8 mouse cellular contexts compared by ENCODE assay signal in the genomic region with DNA sequence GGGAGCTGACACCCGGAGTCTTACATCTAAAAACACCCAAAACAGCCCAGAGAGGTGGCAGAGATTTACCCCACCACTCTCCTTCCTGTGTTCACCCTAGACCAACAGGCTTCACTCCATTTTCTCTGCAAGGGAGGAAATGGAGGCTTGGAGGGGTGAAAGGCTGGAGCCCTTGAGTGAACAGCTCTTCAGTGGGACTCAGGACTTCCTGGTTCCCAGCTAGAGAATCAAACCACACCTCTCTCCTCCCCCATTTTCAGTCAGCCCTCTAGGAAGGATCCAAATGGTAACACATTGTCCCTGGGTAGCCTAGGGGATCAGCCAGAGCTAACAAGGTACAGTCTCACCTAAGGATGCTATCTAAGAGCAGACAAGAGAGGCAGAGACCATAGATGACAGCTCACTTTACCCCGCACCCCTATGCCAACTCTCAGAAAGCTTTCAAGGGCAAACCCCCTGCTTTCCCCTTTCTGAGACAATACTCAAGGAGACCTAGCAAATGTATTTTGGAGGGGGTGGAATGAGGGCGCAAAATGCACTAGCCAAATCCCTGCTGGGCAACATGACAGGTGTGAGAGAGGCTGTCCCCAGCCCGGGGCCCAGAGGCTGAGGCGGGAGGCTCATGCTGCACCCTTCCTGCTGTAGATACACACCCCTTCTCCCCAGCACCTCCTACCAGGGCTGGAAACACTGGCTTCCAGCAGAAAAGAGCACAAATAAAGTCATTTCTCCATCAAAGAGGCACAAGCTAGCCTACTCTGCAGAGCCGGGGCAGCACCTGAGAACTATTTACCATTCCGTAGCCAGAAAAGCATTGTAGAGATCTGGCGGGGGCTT. TPM values are rescaled to one million over a fixed set of nuclear protein-coding genes. Genes with fewer than 3 reads are reported as not detected.
DNase-seq lines count a peak whose midpoint lies in the region; ATAC-seq and TF ChIP-seq lines count a peak whose summit lies in the region.

No protein-coding gene starts in this region.

- H3K4me3 ChIP-seq in kidney, adult 2 months (ENCODE audit: insufficient read depth, low read depth, low read length): peak overlapping the region; percentile 91
- peak overlapping the region; percentile 89 for H3K4me3 ChIP-seq in heart, embryonic 16.5 days (ENCODE audit: low read length)
- peak overlapping the region; percentile 87 for H3K4me3 ChIP-seq in liver, postnatal 0 days (ENCODE audit: low read depth, low read length)

- no peaks in the 10 kb centered on the region for H3K9me3 ChIP-seq in heart, embryonic 16.5 days (replicated peaks; ENCODE audit: control insufficient read depth, low read length)
- H3K9me3 ChIP-seq in liver, postnatal 0 days (ENCODE audit: low read length): no peaks in the 10 kb centered on the region

- 6% methylated on average over 8 of the region's 8 CpGs for WGBS in kidney, adult 2 months
- WGBS in heart, embryonic 16.5 days: 8% methylated on average over 8 of the region's 8 CpGs
- 9% methylated on average over 8 of the region's 8 CpGs for WGBS in liver, postnatal 0 days (ENCODE audit: insufficient replicate concordance)

- no peak for TF ChIP-seq POLR2A in kidney, adult 2 months (IDR thresholded peaks at IDR 0.05; ENCODE audit: low read depth, low read length)

- peak; percentile 19 for DNase-seq in kidney, adult 2 months
- DNase-seq in kidney, postnatal 10 days: no peak
- peak; percentile 19 for DNase-seq in NIH3T3 (ENCODE audit: low read depth)
- DNase-seq in liver, postnatal 0 days: peak; percentile 39
- DNase-seq in spleen, postnatal 10 days (ENCODE audit: low spot score in 2 of 2): peak; percentile 37 to 50
- no peak for DNase-seq in gastrocnemius, adult 8-10 months (ENCODE audit: low spot score in 2 of 2)
- DNase-seq in left cerebral cortex, postnatal 25 days (ENCODE audit: low spot score in 2 of 2): no peak

- peaks cover 3% of the 10 kb centered on the region; the same call in 1 of the 2 replicates for H3K36me3 ChIP-seq in kidney, adult 2 months (ENCODE audit: control insufficient read depth, insufficient read depth, low read length)
- peaks cover 19% of the 10 kb centered on the region for H3K36me3 ChIP-seq in heart, embryonic 16.5 days (ENCODE audit: control insufficient read depth, insufficient read depth)
- H3K36me3 ChIP-seq in liver, postnatal 0 days (replicated peaks; ENCODE audit: insufficient read depth, low read length): peaks cover 26% of the 10 kb centered on the region

- H3K27me3 ChIP-seq in kidney, adult 2 months (replicated peaks; ENCODE audit: control insufficient read depth, insufficient read depth, low read length): no peaks in the 10 kb centered on the region
- H3K27me3 ChIP-seq in heart, embryonic 16.5 days (ENCODE audit: control insufficient read depth, insufficient read depth, low read length): no peaks in the 10 kb centered on the region
- no peaks in the 10 kb centered on the region for H3K27me3 ChIP-seq in liver, postnatal 0 days (ENCODE audit: insufficient read depth, low read length)

- peaks cover 23% of the 10 kb centered on the region for H3K4me1 ChIP-seq in kidney, adult 2 months (ENCODE audit: control insufficient read depth, insufficient read depth, low read length)
- H3K4me1 ChIP-seq in heart, embryonic 16.5 days (ENCODE audit: control insufficient read depth, insufficient read depth, low read length): peaks cover 36% of the 10 kb centered on the region
- peaks cover 32% of the 10 kb centered on the region for H3K4me1 ChIP-seq in liver, postnatal 0 days (ENCODE audit: insufficient read depth)

- H3K9ac ChIP-seq in heart, embryonic 16.5 days (ENCODE audit: low read length): peak overlapping the region; percentile 99
- peak overlapping the region; percentile 99 for H3K9ac ChIP-seq in liver, postnatal 0 days (replicated peaks)

- intact Hi-C loops in left cerebral cortex, postnatal 25 days (cut with DNase I): loop anchor here (5.0 kb wide), 1 partner anchor 37 kb away; a partner anchor contains a TSS

- peak overlapping the region; percentile 99 for H3K4me2 ChIP-seq in heart, embryonic 16.5 days (ENCODE audit: low read depth, low read length)
- H3K4me2 ChIP-seq in liver, postnatal 0 days (ENCODE audit: low read depth, low read length): peak overlapping the region; percentile 98

- TF ChIP-seq CTCF in kidney, adult 2 months (conservative IDR thresholded peaks at IDR 0.05; ENCODE audit: insufficient read depth, insufficient read length, low read depth, low read length): no peak
- no peak for TF ChIP-seq CTCF in liver, postnatal 0 days (IDR thresholded peaks at IDR 0.05; ENCODE audit: low read depth)

- peak overlapping the region; percentile 14; the same call in 1 of the 2 replicates for H3K27ac ChIP-seq in kidney, adult 2 months (ENCODE audit: insufficient read depth, low read depth, low read length)
- peak overlapping the region; percentile 98 for H3K27ac ChIP-seq in heart, embryonic 16.5 days (ENCODE audit: low read length)
- H3K27ac ChIP-seq in liver, postnatal 0 days (ENCODE audit: low read depth): peak overlapping the region; percentile 96

- ATAC-seq in heart, embryonic 16.5 days (replicated peaks; ENCODE audit: extremely low read depth, insufficient read depth, low FRiP score): no peak
- ATAC-seq in liver, postnatal 0 days: no peak

- no peak for TF ChIP-seq EP300 in liver, postnatal 0 days (IDR thresholded peaks at IDR 0.05; ENCODE audit: low read depth)

RNA-seq across cellular contexts. Expression of a gene that starts 1.4 kb away (rescaled TPM):
- 18.8 and 20.8 TPM in 2 replicates for polyA plus RNA-seq in kidney, adult 2 months (2012; rRNA removed)
- polyA plus RNA-seq in heart, embryonic 16.5 days (2015; fragmentation: Nextera tagmentation; extraction: Ambion mirVana): 8.5 and 8.6 TPM in 2 replicates
- 3.0 and 3.6 TPM in 2 replicates for polyA plus RNA-seq in liver, postnatal 0 days (2015; fragmentation: Nextera tagmentation; extraction: Ambion mirVana)
- total RNA-seq in gastrocnemius, adult 8-10 months (2022): 10 to 100 TPM; 52.6 to 67.2 (median 59.1) TPM
- total RNA-seq in left cerebral cortex, postnatal 25 days (2021): 10 to 100 TPM; 78.0 to 80.2 TPM

RNA-seq across cellular contexts. Expression of a gene that starts 24.8 kb away (rescaled TPM):
- 6.4 and 7.1 TPM in 2 replicates for polyA plus RNA-seq in kidney, adult 2 months (2012; rRNA removed)
- 5.6 and 7.3 TPM in 2 replicates for polyA plus RNA-seq in heart, embryonic 16.5 days (2015; fragmentation: Nextera tagmentation; extraction: Ambion mirVana)
- 1.4 and 1.8 TPM in 2 replicates for polyA plus RNA-seq in liver, postnatal 0 days (2015; fragmentation: Nextera tagmentation; extraction: Ambion mirVana)
- 1 to 10 TPM; 1.4 to 2.9 (median 2.0) TPM for total RNA-seq in gastrocnemius, adult 8-10 months (2022)
- total RNA-seq in left cerebral cortex, postnatal 25 days (2021): 10 to 100 TPM in 1 of 2 experiments, 1 to 10 TPM in 1; 8.2 to 11.6 TPM

RNA-seq across cellular contexts. Expression of a gene that starts 28.8 kb away (rescaled TPM):
- polyA plus RNA-seq in kidney, adult 2 months (2012; rRNA removed): 1.2 and 1.5 TPM in 2 replicates
- polyA plus RNA-seq in heart, embryonic 16.5 days (2015; fragmentation: Nextera tagmentation; extraction: Ambion mirVana): 2.0 and 2.5 TPM in 2 replicates
- polyA plus RNA-seq in liver, postnatal 0 days (2015; fragmentation: Nextera tagmentation; extraction: Ambion mirVana): 0.07 TPM in 1 of 2 replicates, not detected in the other
- total RNA-seq in gastrocnemius, adult 8-10 months (2022): 1 to 10 TPM in 1 of 4 experiments, under 1 TPM in 3; 0.19 to 1.0 (median 0.49) TPM
- under 1 TPM; 0.37 to 0.41 TPM for total RNA-seq in left cerebral cortex, postnatal 25 days (2021)

RNA-seq across cellular contexts. Expression of a gene that starts 38.2 kb away (rescaled TPM):
- 68.9 and 72.7 TPM in 2 replicates for polyA plus RNA-seq in kidney, adult 2 months (2012; rRNA removed)
- polyA plus RNA-seq in heart, embryonic 16.5 days (2015; fragmentation: Nextera tagmentation; extraction: Ambion mirVana): 111 and 112 TPM in 2 replicates
- polyA plus RNA-seq in liver, postnatal 0 days (2015; fragmentation: Nextera tagmentation; extraction: Ambion mirVana): 42.0 and 47.4 TPM in 2 replicates
- 10 to 100 TPM; 43.8 to 55.0 (median 46.9) TPM for total RNA-seq in gastrocnemius, adult 8-10 months (2022)
- total RNA-seq in left cerebral cortex, postnatal 25 days (2021): 10 to 100 TPM; 44.1 to 55.6 TPM

RNA-seq across cellular contexts. Expression of a gene that starts 48.5 kb away (rescaled TPM):
- polyA plus RNA-seq in kidney, adult 2 months (2012; rRNA removed): 36.1 and 50.2 TPM in 2 replicates
- polyA plus RNA-seq in heart, embryonic 16.5 days (2015; fragmentation: Nextera tagmentation; extraction: Ambion mirVana): 13.3 and 13.9 TPM in 2 replicates
- 4.9 and 5.1 TPM in 2 replicates for polyA plus RNA-seq in liver, postnatal 0 days (2015; fragmentation: Nextera tagmentation; extraction: Ambion mirVana)
- total RNA-seq in gastrocnemius, adult 8-10 months (2022): 1 to 10 TPM; 3.7 to 5.0 (median 4.2) TPM
- total RNA-seq in left cerebral cortex, postnatal 25 days (2021): 10 to 100 TPM; 13.8 to 18.4 TPM

Comparison
In these comparisons a context has a peak if more than half of its experiments do, and no peak if none do; other contexts are left out.
1. DNase-seq: peak in kidney, adult 2 months (single experiment), NIH3T3 (single experiment), liver, postnatal 0 days (single experiment) and spleen, postnatal 10 days (2 of 2); none in kidney, postnatal 10 days (single experiment), gastrocnemius, adult 8-10 months (0 of 2) and left cerebral cortex, postnatal 25 days (0 of 2).
2. H3K27ac ChIP-seq: peak in every context shown above with its lines; median percentile 98 in heart, embryonic 16.5 days; 96 in liver, postnatal 0 days; 14 in kidney, adult 2 months.
3. Peak in every context shown above with its lines, with median percentiles within 50 percentile points of each other: H3K4me3 ChIP-seq.